Mouse (Mus musculus) heart, adult 8-10 months (tissue): Measurements from ENCODE around the gene Olfr1279. TPM values are rescaled to one million over a fixed set of nuclear protein-coding genes. Genes with fewer than 3 reads are reported as not detected.
"Not testable (repeated sequence)": the region's sequence is repeated elsewhere in the genome, so short reads cannot be mapped to it uniquely, and the experiment has no call there.

Experiments used
- DNase-seq: peaks from one replicate; pipeline ENCODE4 v3.0.0; 2022; ENCODE audit warnings: low spot score
- total RNA-seq, 4 experiments: library from RNA; stranded (reverse); gene quantifications; 2 replicates each; pipeline ENCODE4 v1.2.4; 2022

Olfr1279 gene
- not detected for total RNA-seq

DNA sequence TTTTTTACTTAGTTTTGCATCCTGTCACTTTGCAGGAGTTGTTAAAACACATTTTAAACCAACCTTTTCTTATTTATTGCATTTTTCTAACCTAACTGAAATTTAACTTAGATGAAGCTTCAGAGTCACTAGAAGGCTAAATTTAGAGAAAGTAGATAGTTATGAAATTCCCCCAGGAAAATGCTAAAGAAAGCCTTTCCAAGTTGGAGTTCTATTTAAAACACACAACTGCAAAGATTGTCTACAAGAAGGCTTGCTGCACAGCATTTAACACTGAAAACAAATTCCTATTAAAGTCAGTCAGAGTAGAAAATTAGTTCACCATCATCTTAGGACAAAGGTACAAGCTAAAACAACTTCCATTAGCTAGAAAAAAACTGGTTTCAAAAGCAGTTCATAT lies at the start of gene Olfr1279:
Gene Olfr1279, plus strand, starts transcription at position 262 of the 400 bp plus-strand sequence.
- DNase-seq = no peak

DNA sequence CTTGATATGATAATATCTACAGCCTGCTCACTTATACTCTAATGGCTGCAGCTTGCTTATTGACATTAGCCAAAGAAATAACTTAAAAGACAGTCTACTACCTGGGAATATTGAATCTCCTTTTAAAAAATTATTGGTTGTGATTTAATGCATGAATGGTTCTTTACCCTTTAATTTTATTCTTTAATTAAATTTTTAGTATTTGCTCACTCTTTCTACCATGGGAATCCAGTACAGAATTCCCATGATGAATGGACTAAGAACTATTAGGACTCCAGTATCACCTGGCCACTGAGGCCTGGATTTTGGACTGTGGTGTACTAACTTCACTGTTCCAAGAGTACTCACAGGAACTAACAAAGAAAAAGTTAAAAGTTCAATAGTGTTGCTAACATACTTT lies 46.2 kb upstream of the Olfr1279 start, which contains the start of gene Olfr1276:
Gene Olfr1276, plus strand, starts transcription at position 301 of the 400 bp plus-strand sequence.
- no peak for DNase-seq

DNA sequence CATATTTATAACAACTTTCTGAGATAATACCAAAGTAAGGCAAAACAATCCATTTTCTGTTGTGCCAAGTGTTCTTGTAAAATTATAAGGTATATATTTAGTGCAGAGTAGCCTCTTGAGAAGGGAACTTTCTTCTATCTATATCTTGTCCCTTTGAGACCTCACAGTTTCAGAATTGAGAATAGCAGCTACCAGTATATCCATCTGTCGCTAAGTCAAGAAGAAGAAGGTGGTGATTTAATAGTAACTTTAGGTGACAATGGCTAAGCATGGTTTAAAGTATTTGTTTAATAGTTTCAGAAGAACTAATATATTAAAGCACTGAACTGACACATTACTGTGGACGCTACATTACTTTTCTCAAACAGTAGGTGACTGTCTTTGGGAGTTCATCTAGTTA lies 26.4 kb upstream of the Olfr1279 start, which contains the start of gene Olfr1277:
Gene Olfr1277, minus strand, starts transcription at position 101 of the 400 bp plus-strand sequence.
- no peak for DNase-seq

DNA sequence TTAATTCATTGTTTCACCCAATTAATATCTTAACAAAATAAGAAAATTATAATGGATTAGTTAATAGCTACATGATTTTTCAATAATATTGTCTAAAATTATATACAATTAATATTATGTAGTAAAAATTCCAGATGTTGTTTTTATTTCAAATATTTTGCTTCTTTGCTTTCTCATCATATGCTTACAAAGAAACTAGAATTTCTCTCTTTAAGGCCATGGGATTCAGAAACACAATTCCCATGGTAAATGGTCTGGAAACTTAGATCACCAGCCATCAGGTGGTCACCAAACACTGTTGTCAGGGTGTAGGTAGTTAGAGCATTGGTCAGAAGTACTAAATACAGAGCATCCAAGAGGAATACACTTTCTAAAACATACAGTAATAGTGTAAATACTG lies 10.6 kb upstream of the Olfr1279 start, which contains the start of gene Olfr1278:
Gene Olfr1278, plus strand, starts transcription at position 301 of the 400 bp plus-strand sequence.
- no peak for DNase-seq

DNA sequence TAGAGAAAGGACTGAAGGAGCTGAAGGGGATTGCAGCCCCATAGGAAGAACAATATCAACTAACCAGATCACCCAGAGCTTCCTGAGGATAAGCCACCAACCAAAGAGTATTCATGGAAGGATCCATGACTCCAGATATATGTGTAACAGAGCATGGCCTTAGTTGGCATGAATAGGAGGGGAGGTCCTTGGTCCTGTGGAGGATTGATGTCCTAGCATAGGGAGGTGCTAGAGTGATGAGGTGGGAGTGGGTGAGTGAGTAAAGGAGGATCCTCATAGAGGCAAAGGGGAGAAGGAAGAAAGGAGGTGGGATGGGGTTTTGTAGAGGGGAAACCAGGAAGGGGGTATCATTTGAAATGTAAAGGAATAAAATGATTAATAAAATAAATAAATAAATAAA lies 1.9 kb upstream of the Olfr1279 start:
- no peak for DNase-seq

DNA sequence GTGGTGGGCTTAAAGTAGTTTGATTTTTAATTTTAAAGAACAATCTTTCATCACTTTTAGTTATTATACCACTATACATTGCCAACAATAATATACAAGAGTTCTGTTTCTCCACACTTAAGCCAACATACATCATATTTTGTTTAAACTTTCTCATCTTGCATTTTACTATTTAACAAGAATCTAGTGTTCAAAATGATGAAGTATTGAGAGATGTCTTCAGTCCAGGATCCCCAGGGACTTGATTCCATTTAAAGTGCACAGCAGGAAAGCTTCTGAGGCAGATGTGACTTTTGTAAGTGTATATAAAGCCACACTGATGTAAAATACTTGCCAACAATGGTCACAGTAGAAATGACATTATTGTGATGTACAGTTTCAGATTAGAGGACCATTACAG lies 13.3 kb downstream of the Olfr1279 start, which contains the start of gene Olfr1280:
Gene Olfr1280, plus strand, starts transcription at position 301 of the 400 bp plus-strand sequence.
- DNase-seq = no peak

DNA sequence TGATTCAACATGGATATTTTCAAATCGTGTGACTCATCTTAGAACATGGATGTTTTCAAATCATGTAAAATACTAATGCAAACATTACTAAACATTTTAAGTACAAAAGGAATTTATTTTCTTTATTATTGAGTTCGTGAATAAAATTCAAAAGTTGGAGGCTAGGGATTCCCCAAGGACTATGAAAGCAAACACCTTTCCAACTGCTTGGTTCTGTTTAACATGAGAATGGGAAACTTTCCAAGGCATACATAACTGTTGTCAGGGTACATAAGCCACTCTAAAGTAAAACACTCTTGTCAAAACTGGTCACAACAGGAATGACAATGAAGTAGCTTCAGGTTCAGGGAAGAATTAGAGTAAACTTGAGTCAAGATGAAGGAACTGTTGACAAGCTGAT lies 25.8 kb downstream of the Olfr1279 start, which contains the start of gene Olfr1281:
Gene Olfr1281, plus strand, starts transcription at position 301 of the 400 bp plus-strand sequence.
- no peak for DNase-seq

DNA sequence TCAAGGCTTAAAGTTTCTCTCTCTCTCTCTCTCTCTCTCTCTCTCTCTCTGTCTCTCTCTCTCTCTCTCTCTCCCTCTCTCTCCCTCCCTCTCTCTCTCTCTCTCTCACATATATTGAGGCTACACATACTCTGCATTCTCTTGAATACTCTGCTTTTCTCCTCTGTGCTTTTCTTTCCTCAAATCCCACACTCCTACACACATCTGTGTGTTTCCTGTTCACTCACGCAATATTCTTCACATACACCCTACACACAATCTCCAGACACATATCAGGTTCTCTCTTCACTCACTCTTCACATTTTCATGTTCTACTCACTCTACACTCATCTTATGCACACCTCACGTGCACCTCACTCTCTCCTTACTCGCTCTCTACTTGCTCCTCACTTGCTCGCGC lies 33.3 kb downstream of the Olfr1279 start:
- DNase-seq = not testable (repeated sequence)

DNA sequence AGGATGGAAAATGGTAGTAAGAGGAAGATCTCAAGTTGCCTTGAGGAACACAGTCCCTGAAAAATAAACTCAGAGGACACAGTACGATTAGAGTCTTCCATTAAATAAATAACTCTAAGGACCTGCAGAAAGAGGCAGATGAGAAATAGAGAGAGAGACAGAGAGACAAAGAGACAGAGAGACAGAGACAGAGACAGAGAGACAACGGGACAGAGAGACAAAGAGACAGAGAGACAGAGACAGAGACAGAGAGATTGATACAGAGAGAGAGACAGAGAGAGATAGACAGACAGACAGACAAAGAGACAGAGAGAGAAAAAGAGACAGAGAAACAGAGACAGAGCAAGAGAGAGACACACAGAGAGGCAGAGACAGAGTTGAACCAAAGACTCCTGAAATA lies 35.5 kb downstream of the Olfr1279 start, which contains the start of gene Olfr1282:
Gene Olfr1282, minus strand, starts transcription at position 101 of the 400 bp plus-strand sequence.
- DNase-seq = no peak

Other genes starting within 250 kb of the Olfr1279 start
- not detected for gene Gm13941, start 194.7 kb upstream of the Olfr1279 start, total RNA-seq
- not detected for gene Gm15130, start 147.7 kb upstream of the Olfr1279 start, total RNA-seq
- not detected for gene 4930430A15Rik, start 71.0 kb upstream of the Olfr1279 start, total RNA-seq
- not detected for gene Olfr1275, start 65.3 kb upstream of the Olfr1279 start, total RNA-seq
- not detected for gene Olfr1276, start 46.1 kb upstream of the Olfr1279 start, total RNA-seq
- gene Olfr1277, start 26.5 kb upstream of the Olfr1279 start, total RNA-seq = not detected
- gene Olfr1278, start 10.5 kb upstream of the Olfr1279 start, total RNA-seq = not detected
- not detected for gene Olfr1280, start 13.4 kb downstream of the Olfr1279 start, total RNA-seq
- gene Olfr1281, start 25.9 kb downstream of the Olfr1279 start, total RNA-seq = not detected
- gene Olfr1282, start 35.4 kb downstream of the Olfr1279 start, total RNA-seq = not detected
- gene Olfr1283, start 66.2 kb downstream of the Olfr1279 start, total RNA-seq = not detected
- gene Olfr1284, start 74.9 kb downstream of the Olfr1279 start, total RNA-seq = not detected
- not detected for gene Olfr1286, start 122.5 kb downstream of the Olfr1279 start, total RNA-seq
- not detected for gene Olfr1287, start 148.5 kb downstream of the Olfr1279 start, total RNA-seq
- not detected for gene Olfr1288, start 173.5 kb downstream of the Olfr1279 start, total RNA-seq
- gene Olfr1289, start 180.2 kb downstream of the Olfr1279 start, total RNA-seq = not detected
- gene Olfr1290, start 193.2 kb downstream of the Olfr1279 start, total RNA-seq = not detected
- not detected for gene Olfr1291-ps1, start 196.5 kb downstream of the Olfr1279 start, total RNA-seq
- gene Olfr1293-ps, start 224.6 kb downstream of the Olfr1279 start, total RNA-seq = not detected
- not detected for gene Olfr1294, start 239.7 kb downstream of the Olfr1279 start, total RNA-seq